Mouse (Mus musculus): ENCODE measurements around the gene Vmn1r32.
A peak's percentile ranks its signal among the peaks of the same experiment; 100 is the strongest.

Gene Vmn1r32

GRCm38 (mm10) chr6:66559996-66560395 is at the start of gene Vmn1r32:
TSS of gene Vmn1r32 (minus strand) at chr6:66560096.
- no peak for DNase-seq

DNA sequence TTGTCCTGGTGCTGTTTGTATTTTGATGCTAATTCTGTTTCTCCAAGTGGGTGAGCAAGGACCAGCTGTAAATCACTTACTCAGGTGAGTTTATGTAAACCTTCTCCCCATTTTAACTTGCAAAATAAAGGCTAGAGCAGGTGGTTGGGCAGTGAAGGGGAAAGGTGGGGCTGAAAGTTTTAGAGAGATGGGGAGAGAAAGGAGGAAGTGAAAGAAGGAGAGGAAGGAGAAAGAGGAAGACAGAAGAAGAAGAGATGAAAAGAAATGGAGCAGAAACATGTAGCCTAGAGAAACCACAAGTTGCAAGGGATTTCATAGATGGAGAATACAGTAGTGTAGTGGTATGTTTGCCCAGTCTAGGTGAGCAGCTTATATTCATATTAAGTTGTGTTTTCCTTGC is 35.9 kb upstream of the Vmn1r32 start:
- DNase-seq: no peak

- no peak for DNase-seq
Observed at GRCm38 (mm10) chr6:66535966-66536365, 23.9 kb downstream of the Vmn1r32 start.

GRCm38 (mm10) chr6:66535028-66535862 is 24.7 kb downstream of the Vmn1r32 start, which contains the start of gene Mad2l1:
TSS of gene Mad2l1 (plus strand) at chr6:66535390.
- peak; percentile 96 for DNase-seq

- DNase-seq: no peak
Observed at GRCm38 (mm10) chr6:66534366-66534941, 25.4 kb downstream of the Vmn1r32 start.

DNA sequence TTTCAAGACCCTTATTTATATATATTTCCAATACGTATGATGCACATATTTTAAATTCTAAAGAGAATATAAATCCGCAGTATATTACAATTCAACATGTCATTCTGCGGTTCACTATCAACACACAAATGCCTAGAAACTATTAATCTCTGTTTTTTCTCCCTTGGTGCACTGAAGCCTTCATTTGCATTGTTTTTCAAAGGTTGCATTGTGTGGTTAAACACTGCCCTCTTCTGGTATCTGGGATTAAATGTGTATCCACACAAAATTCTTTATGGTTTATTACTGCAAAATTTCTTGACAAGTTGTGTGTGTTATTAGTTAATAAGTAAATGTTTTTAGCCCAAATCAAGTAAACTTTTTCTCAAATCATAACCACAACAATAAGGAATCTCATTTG is 26.7 kb downstream of the Vmn1r32 start:
- no peak for DNase-seq

DNA sequence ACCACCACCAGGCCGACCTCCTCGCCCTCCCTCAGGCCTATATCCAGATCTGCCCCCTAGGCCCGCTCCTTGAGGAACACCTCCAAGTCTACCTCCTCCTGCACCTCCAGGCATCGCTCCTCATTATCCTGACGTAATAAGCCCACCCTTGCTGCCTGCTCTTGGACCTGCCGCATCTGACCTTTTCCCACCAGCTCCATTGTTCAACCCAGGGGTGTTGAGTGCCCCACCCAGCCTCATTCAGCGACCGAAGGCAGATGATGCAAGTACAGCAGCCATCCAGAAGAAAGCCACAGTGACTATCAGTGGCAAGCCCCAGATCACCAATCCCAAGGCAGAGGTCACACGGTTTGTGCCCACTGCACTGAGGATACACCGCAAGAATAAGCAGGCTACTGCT is 31.5 kb downstream of the Vmn1r32 start:
- no peak for DNase-seq

DNA sequence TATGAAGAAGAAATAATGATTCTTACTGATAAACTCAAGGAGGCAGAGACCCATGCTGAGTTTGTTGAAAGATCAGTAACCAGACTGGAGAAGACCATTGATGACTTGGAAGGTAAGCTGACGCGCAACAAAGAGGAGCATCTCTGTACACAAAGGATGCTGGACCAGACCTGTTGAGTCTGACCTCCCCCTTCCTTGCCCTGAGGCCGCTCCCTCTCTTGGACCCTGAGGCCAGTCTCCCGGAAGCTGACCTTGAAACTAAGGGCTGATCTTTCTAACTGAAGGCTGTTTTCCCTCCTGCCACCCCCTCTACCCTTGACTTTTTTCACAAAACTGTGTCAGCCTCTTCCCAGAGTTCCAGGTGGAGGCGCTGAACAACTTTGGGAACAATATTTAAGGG is 43.5 kb downstream of the Vmn1r32 start:
- DNase-seq: no peak
